Mouse (Mus musculus): Measurements from ENCODE around the gene Lgr5. TPM values are rescaled to one million over a fixed set of nuclear protein-coding genes. Genes with fewer than 3 reads are reported as not detected.

Lgr5 gene
- total RNA-seq, 2 experiments from 2014 or later, result 0.84 to 1.4 TPM

DNA sequence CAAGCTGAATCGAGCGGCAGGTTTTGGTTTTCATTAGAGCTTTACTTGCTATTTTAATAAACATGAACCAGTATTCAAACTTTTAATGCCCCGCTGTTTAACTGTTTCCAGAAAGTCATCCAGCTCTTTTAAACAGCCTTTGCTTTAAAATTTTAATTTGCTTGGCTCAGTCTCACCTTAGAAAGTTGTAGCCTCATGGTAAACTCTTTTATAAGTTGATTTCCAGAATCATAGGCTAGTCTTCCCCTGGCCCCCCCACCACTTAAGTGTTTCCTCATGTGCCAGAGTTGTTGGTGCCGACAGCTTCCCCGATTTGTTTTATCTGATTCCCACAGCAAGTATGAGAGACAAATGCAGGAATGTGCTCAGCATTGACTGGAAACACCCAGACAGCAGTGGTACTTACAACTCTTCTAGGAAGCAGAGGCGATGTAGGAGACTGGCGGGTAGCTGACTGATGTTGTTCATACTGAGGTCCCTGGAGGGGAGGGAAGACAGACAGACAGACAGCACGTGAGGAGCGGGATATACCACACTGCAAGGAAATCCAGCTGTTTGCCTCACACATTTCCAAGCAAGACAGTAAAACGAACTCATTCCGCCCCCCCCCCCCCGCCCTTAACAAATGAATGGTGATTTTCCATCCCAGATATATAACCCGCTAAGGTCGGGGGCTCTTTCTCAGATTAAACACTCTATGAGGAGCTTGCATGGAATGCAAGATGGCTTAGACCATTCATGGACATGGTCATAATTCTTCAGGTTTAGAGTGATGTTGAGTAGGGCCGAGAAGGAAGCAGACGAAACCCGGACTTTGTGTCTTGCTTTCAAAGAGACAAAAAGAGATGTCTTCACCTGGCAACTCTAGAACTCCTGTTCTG is 67.1 kb downstream of the Lgr5 start:
- ATAC-seq (replicated peaks; ENCODE audit: low FRiP score, poor library complexity, severe bottlenecking), result no peak

DNA sequence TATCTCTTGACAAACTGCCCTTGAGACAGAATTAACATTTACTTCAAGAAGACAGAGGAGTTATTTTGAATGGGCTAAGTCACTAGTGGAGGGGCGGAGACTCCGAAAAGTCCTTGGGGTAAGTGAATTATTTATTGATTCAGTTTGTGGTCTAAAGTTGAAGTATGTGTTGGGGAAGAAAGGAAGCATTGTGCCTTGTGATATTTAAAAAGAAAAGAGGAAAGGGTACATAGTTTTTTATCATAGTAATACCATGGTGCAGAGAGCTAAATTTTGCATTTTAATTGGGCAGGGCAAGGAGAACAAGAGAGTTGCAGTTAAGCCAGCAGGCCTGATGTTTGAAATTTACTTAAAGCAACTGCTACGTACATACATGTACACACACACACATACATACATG is 68.7 kb downstream of the Lgr5 start:
- ATAC-seq (replicated peaks; ENCODE audit: low FRiP score, poor library complexity, severe bottlenecking), result no peak

DNA sequence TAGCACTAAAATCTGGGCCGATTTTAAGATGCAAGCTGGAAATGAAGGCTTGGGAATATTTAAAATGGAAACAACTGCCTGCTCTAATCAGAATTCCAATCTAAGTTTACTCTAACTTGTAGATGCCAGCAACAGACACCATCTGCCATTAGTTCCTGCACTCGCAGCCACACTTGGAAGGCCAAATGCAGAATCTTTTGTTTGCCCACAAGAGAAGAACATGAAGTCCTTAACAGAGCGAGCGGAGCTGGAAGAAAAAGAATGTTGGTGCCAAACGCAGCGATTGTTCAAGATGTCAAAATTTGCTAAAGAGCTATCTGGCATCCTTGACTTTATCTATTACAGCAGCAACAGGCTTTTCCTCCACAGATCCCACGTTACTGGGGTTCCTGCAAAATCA is 72.1 kb downstream of the Lgr5 start:
- ATAC-seq (replicated peaks; ENCODE audit: low FRiP score, poor library complexity, severe bottlenecking), result no peak

- no peak for ATAC-seq (replicated peaks; ENCODE audit: low FRiP score, poor library complexity, severe bottlenecking)
These were observed 76.6 kb downstream of the Lgr5 start for GRCm38 (mm10) chr10:115510959-115511358.

GRCm38 (mm10) chr10:115505631-115506239 is 81.8 kb downstream of the Lgr5 start:
- ATAC-seq (replicated peaks; ENCODE audit: low FRiP score, poor library complexity, severe bottlenecking), result no peak

DNA sequence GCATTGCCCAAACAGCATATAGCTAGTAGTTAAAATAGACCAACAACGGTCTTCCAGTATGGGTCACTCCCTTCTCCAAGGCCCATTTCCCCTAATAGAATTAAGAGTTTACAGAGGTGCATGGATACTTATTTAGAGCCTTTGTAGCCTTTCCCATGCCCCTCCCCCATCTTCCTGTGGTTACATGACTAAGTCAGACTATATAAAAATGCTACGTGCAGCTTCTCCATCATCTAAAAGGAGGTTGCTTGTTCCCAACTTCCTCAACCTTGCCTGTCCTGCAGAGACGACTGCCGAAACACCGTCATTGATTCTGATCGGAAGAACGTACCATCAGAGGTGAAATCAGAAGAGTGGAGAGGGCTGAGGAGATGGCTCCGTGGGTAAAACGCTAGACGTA is 82.4 kb downstream of the Lgr5 start:
- ATAC-seq (replicated peaks; ENCODE audit: low FRiP score, poor library complexity, severe bottlenecking), result no peak

- ATAC-seq (replicated peaks; ENCODE audit: low FRiP score, poor library complexity, severe bottlenecking), result no peak
These were observed 93.8 kb downstream of the Lgr5 start for GRCm38 (mm10) chr10:115493778-115494141.

DNA sequence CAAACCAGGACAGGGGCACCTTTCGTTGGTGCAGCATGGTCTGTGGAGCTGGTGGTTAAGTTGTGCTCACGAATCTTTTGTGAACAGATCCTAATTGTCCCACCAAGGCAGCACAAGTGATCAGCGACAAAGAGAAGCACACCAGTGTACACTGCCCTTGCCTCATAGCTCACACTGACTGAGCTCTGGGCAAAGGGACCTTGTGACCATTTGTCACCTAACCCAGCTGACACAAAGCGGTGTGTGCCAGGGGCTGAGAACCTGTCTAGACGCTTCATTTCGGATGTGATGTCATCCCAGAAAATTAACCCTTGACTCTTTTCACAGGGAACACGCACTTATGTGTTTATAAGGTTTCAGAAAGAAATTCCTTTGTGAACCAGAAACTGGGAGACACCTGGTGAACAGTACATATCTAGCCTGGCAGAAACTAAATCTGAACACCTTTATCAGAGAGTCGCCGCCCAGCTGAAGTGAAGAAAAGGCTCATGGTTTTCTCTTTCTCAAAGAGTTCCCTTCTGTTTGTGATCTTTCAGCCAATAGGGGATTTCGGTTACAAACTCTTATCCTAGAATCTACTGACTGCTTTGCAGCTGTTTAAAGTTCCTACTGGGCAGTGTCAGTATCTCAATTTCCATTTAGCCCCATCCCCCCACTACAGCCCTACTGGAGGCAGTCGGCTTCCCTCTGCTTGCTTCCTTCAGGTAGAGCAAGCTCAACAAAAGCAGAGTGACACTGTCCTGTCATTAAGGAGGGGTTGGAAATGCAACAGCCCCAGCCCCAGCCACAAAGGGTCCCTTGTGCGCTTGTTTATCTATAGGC is 94.4 kb downstream of the Lgr5 start:
- ATAC-seq (replicated peaks; ENCODE audit: low FRiP score, poor library complexity, severe bottlenecking), result no peak

DNA sequence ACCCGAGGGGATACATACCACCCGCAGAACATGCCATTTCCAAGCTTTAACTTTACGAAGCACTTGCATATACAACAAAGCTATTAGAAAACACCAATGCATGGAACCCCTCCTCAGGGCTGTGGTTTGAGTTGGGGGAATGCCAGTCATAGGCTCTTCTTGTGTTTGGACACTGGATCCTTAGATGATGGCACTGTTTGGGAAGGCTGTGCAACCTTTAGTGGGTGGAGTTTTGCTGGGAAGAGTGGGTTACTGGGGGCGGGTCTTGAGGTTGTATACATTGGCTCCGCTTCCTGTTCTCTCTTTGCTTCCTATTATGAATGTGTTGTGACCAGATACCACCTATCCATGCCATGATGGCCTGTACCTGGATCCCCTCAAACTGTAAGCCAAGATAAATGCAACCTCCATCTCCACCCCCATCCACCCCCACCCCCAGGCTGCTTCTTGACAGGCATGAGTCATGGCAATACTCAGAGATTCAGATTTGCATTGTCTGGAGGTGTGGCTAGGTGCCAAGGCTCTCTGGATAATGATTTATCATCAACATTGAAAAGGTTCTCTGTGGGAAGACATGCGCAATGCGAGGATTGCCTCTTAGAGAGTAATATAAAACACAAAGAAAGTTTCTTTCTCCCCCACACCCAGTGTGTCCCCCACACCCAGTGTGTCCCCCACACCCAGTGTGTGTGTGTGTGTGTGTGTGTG is 95.6 kb downstream of the Lgr5 start:
- no peak for ATAC-seq (replicated peaks; ENCODE audit: low FRiP score, poor library complexity, severe bottlenecking)

GRCm38 (mm10) chr10:115485602-115486001 is 102.0 kb downstream of the Lgr5 start:
- ATAC-seq (replicated peaks; ENCODE audit: low FRiP score, poor library complexity, severe bottlenecking), result no peak

DNA sequence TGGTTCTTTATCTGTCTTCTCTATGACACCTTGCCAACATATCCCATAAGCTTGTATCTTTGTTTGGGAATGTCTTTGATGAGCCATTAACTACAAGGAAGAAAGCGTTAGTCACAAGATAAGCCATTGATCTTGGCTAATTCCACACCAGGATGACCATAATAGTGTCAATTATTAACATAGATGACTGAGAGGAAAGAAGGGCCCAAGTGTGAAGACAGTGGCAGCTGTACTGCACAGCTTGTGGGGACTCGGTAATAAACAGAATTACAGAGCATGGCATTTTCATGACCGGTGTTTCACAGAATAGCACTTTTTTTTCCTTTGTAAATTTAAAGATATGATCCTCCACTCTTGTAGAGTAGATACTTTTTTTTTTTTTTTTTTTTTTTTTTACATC is 102.9 kb downstream of the Lgr5 start:
- no peak for ATAC-seq (replicated peaks; ENCODE audit: low FRiP score, poor library complexity, severe bottlenecking)

DNA sequence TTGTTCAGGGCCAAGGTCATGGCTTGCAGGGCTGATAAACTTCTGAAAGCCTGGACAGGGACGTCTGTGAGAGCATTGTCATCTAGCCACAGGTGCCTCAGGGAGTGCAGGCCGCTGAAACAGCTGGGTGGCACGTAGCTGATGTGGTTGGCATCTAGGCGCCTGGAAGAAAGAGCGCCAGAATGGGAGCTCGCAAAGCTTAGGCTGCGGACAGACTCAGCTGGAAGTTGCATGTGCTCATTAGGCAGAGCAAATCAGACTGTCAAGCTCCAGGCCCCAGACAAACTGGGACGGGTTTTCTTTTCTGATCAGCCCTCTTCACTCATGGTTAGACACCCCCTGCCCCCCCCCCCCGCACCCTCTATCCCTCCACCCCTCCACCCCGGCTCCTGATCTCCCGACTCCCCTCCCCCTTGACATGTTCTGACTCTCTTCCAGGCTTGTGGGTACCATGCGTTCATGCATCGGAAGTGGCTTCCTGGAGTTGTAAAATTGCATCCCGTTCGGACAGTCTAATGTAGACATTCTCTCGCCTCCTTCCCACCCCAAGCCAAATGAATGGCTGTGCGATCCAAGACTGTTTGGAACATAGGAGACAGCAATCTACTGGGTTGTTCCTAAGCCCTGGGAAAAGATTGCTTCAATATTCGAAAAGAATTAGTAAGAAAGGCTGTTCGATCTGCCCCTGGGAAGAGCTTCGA is 109.0 kb downstream of the Lgr5 start:
- ATAC-seq (replicated peaks; ENCODE audit: low FRiP score, poor library complexity, severe bottlenecking), result no peak

DNA sequence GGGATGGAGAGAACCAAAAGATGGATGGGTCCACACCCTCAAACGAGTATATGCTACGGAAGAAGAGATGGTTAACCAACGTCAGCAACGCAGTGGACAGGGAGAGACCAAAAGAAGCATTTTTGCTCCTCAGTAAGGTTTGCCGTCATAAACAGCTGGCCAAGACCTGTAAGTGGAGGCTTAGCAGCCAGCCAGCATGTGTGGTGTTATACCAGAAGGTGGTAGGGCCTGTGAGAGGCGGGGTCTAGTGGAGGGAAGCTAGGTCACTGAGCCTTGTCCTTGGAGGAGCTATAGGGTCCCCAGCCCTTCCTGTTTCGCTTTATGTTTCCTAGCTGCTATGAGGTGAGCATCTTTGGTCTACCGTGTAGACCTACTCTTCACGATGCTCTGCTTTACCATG is 111.1 kb downstream of the Lgr5 start:
- no peak for ATAC-seq (replicated peaks; ENCODE audit: low FRiP score, poor library complexity, severe bottlenecking)

DNA sequence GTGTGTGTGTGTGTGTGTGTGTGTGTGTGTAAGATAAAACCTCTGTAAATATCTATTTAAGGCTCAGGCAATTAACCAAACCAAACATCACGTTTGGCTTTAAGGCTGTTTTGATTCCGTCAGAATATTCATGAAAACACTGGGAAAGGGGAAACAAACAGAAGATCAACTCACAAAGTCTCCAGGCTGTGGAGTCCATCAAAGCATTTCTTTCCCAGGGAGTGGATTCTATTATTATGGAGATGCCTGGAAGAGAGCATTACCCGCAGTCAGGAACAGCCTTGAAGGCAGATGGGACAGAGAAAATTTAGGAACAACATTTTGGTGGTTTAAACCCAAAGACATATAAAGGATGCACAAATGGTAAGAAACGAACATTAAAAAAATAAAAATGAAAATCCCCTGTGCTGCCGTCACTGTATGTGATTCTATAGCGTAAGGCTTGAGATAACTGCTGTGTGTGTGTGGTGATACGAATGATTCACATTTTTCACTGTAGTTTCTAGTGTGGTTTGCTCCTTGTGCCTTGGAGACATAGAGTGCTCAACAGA is 112.5 kb downstream of the Lgr5 start:
- no peak for ATAC-seq (replicated peaks; ENCODE audit: low FRiP score, poor library complexity, severe bottlenecking)

DNA sequence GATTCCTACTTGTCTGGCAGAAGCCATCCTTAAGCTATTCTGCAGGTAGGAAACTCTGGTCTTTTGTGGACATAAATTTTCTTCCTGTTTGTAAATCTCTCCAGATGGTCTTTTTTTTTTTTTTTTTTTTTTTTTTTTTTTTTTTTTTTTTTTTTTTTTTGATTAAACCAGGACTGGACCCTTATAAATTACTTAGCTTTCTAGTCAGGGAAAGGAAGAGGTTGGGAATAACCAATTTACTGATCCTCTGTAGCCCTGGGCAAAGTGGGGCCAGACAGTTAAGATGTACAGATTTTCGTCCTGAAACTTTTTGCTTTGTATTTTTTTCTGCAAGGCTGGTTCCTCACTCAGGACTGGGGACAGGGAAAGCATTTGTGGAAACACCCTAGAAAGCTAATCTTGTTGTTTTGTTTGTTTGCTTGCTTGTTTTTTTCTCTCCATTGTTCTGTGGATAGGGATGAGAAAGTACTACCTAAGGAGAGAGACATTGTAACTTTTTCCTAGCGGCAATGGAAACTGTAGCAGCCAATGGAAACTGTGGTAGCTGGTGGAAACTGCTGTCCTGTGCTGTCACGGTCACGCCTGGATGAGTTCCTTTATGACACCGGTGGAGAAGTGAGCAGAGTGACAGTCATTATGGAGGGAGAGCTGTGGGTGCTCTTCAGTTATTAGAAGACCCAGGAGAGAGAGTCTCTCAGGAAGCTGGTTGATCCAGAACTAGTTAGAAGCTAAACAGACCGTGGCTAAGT is 114.2 kb downstream of the Lgr5 start:
- ATAC-seq (replicated peaks; ENCODE audit: low FRiP score, poor library complexity, severe bottlenecking), result no peak

- no peak for ATAC-seq (replicated peaks; ENCODE audit: low FRiP score, poor library complexity, severe bottlenecking)
These were observed 116.8 kb downstream of the Lgr5 start for GRCm38 (mm10) chr10:115470621-115471334.

DNA sequence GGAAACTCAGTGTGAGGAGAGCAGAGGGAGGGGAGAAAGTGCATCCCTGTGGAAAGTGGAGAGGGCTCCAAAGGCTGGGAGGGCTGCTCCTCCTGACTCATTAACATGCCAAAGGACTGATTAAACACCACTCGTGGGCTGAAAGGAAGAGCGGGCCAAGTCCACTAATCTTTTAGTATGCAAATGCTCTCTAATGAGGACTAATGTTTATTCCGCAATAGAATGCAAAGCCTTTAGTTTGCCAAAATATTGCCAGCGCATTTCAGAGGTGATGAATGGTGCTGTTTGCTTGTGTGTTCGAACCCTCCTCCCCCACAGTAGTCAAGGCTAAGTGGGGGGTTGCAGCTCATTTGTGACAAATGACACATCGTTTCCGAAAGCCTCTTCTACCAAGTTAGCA is 118.5 kb downstream of the Lgr5 start:
- ATAC-seq (replicated peaks; ENCODE audit: low FRiP score, poor library complexity, severe bottlenecking), result no peak

DNA sequence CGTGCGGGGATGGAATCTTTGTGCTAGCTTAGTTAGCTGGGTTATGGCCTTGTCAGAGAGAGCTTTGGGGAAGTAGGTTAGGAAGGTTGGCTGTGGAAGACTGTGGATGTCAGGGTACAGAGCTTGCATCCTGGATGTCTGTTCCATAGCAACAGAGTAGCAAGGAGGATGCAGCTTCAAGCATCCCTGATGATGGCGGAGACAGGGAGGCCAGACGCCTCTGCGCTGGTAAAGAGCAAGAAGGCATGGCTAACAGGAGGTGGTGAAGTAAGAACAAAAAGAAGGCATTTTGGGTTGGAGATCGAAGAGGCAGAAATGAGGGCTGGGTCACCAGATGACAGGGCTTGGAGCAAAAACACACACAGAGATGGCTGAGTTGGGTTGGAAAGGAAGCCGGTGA is 118.9 kb downstream of the Lgr5 start:
- ATAC-seq (replicated peaks; ENCODE audit: low FRiP score, poor library complexity, severe bottlenecking), result no peak
